Mouse (Mus musculus) forebrain, embryonic 16.5 days (tissue): ENCODE data around the gene Vmn1r1. TPM values are rescaled to one million over a fixed set of nuclear protein-coding genes. Genes with fewer than 3 reads are reported as not detected.

Experiments
- ATAC-seq: fragments of 200-750 bp; cut with Nextera tagmentation; 2 replicates; pipeline ENCODE4 v1.8.0; 2017; ENCODE audit warnings: mild to moderate bottlenecking, moderate library complexity
- H3K27ac ChIP-seq: fragments of 300-500 bp; sonication (generic); 2 replicates; pipeline ENCODE4 v1.5.1; 2014; ENCODE audit warnings: low read length, control low read depth
- H3K27me3 ChIP-seq: fragments of 300-500 bp; sonication (generic); replicated peaks from 2 replicates; pipeline ENCODE4 v1.6.1; 2014; ENCODE audit warnings: low read length; ENCODE audit not compliant: control insufficient read depth, insufficient read depth
- H3K36me3 ChIP-seq: fragments of 300-500 bp; sonication (generic); 2 replicates; pipeline ENCODE4 v1.6.1; 2014; ENCODE audit not compliant: control insufficient read depth, insufficient read depth
- H3K4me1 ChIP-seq: fragments of 300-500 bp; sonication (generic); replicated peaks from 2 replicates; pipeline ENCODE4 v1.6.1; 2014; ENCODE audit warnings: low read length; ENCODE audit not compliant: control insufficient read depth, insufficient read depth
- H3K4me2 ChIP-seq: fragments of 300-500 bp; sonication (generic); 2 replicates; pipeline ENCODE4 v1.6.1; 2014; ENCODE audit warnings: mild to moderate bottlenecking, low read length, control low read depth
- H3K4me3 ChIP-seq: fragments of 300-500 bp; sonication (generic); replicated peaks from 2 replicates; pipeline ENCODE4 v1.5.1; 2014; ENCODE audit warnings: mild to moderate bottlenecking, low read length, control low read depth
- H3K9ac ChIP-seq: fragments of 300-500 bp; sonication (generic); replicated peaks from 2 replicates; pipeline ENCODE4 v1.6.1; 2014; ENCODE audit warnings: low read depth, low read length, control low read depth
- H3K9me3 ChIP-seq: fragments of 300-500 bp; sonication (generic); 2 replicates; pipeline ENCODE4 v1.6.1; 2016; ENCODE audit warnings: low read length; ENCODE audit not compliant: control insufficient read depth
- WGBS: fragments of 180-500 bp; shearing (Covaris S2); extraction: QIAGEN DNeasy Blood & Tissue Kit; methylation state at CpG from one replicate; pipeline ENCODE4 v1.1.7; 2014; 5-methylcytosine and 5-hydroxymethylcytosine counted together
- polyA plus RNA-seq: library from polyadenylated mRNA; unstranded; fragments of >200 nt; fragmentation: Nextera tagmentation; extraction: Ambion mirVana; gene quantifications from 2 replicates; pipeline ENCODE4 v1.2.1, GENCODE M21; 2015

Gene Vmn1r1
- polyA plus RNA-seq, 1 experiment from 2014 or later: not detected

GRCm38 (mm10) chr1:182139937-182140336, 24.3 kb downstream of the Vmn1r1 start:
- Histone ChIP-seq H3K4me1 (no peaks in the 10 kb centered on the region; the same call in 1 of the 2 replicates), H3K4me3 (no peak overlapping the region), H3K4me2 (no peak overlapping the region), H3K9ac (no peak overlapping the region), H3K9me3 (no peaks in the 10 kb centered on the region), H3K36me3 (no peaks in the 10 kb centered on the region), H3K27me3 (no peaks in the 10 kb centered on the region), H3K27ac (no peak overlapping the region)
- 39% methylated on average over 9 of the region's 9 CpGs for WGBS
- peak; percentile 33; the same call in 1 of the 2 replicates for ATAC-seq

GRCm38 (mm10) chr1:182138172-182138571, 26.1 kb downstream of the Vmn1r1 start:
- H3K27ac ChIP-seq: no peak overlapping the region
- H3K9me3 ChIP-seq: no peaks in the 10 kb centered on the region
- H3K4me2 ChIP-seq: no peak overlapping the region
- no peaks in the 10 kb centered on the region for H3K36me3 ChIP-seq
- no peak overlapping the region for H3K4me3 ChIP-seq
- H3K27me3 ChIP-seq: no peaks in the 10 kb centered on the region
- WGBS: 77% methylated on average over 8 of the region's 8 CpGs
- no peak overlapping the region for H3K9ac ChIP-seq
- ATAC-seq: no peak
- H3K4me1 ChIP-seq: no peaks in the 10 kb centered on the region; the same call in 1 of the 2 replicates

GRCm38 (mm10) chr1:182137204-182138125, 26.8 kb downstream of the Vmn1r1 start:
- no peaks in the 10 kb centered on the region for H3K9me3 ChIP-seq
- H3K9ac ChIP-seq: no peak overlapping the region
- no peaks in the 10 kb centered on the region; the same call in 1 of the 2 replicates for H3K4me1 ChIP-seq
- ATAC-seq: no peak
- no peaks in the 10 kb centered on the region for H3K27me3 ChIP-seq
- H3K4me3 ChIP-seq: no peak overlapping the region
- peaks cover 3% of the 10 kb centered on the region; the same call in 1 of the 2 replicates for H3K36me3 ChIP-seq
- WGBS: 71% methylated on average over 28 of the region's 28 CpGs
- H3K4me2 ChIP-seq: no peak overlapping the region
- no peak overlapping the region for H3K27ac ChIP-seq

- WGBS: 53% methylated on average over 2 of the region's 2 CpGs
- H3K4me1 ChIP-seq: peaks cover 12% of the 10 kb centered on the region
- no peak overlapping the region for H3K4me2 ChIP-seq
- no peak overlapping the region for H3K27ac ChIP-seq
- no peaks in the 10 kb centered on the region for H3K9me3 ChIP-seq
- ATAC-seq: no peak
- no peak overlapping the region for H3K4me3 ChIP-seq
- H3K36me3 ChIP-seq: peaks cover 6% of the 10 kb centered on the region; the same call in 1 of the 2 replicates
- H3K9ac ChIP-seq: no peak overlapping the region
- no peaks in the 10 kb centered on the region for H3K27me3 ChIP-seq
Observed at GRCm38 (mm10) chr1:182130830-182131229, 33.5 kb downstream of the Vmn1r1 start.

GRCm38 (mm10) chr1:182124924-182125368, 39.3 kb downstream of the Vmn1r1 start:
- Histone ChIP-seq H3K4me1 (peaks cover 21% of the 10 kb centered on the region), H3K27me3 (no peaks in the 10 kb centered on the region), H3K9ac (peak overlapping the region; percentile 72), H3K36me3 (no peaks in the 10 kb centered on the region; the same call in 1 of the 2 replicates), H3K4me2 (peak overlapping the region; percentile 77), H3K27ac (peak overlapping the region; percentile 71), H3K4me3 (peak overlapping the region; percentile 89), H3K9me3 (no peaks in the 10 kb centered on the region)
- under 1% methylated on average over 33 of the region's 33 CpGs for WGBS
- ATAC-seq: peak; percentile 97

GRCm38 (mm10) chr1:182124506-182124905, 39.8 kb downstream of the Vmn1r1 start, which contains the start of gene Srp9:
Gene Srp9, plus strand, starts transcription at chr1:182124737.
- peak within 1 kb of the TSS; percentile 71 for H3K27ac ChIP-seq
- peak within 1 kb of the TSS; percentile 77 for H3K4me2 ChIP-seq
- H3K4me1 ChIP-seq: peaks cover 21% of the 10 kb centered on the region
- peak within 1 kb of the TSS; percentile 89 for H3K4me3 ChIP-seq
- under 1% methylated on average over 35 of the region's 37 CpGs for WGBS
- no peaks in the 10 kb centered on the region for H3K27me3 ChIP-seq
- no peaks in the 10 kb centered on the region for H3K36me3 ChIP-seq
- peak within 1 kb of the TSS; percentile 72 for H3K9ac ChIP-seq
- H3K9me3 ChIP-seq: no peaks in the 10 kb centered on the region
- peak; percentile 99 for ATAC-seq

- 83% methylated on average over 4 of the region's 4 CpGs for WGBS
- H3K36me3 ChIP-seq: no peaks in the 10 kb centered on the region
- no peak overlapping the region for H3K4me3 ChIP-seq
- peaks cover 21% of the 10 kb centered on the region for H3K4me1 ChIP-seq
- ATAC-seq: no peak
- no peaks in the 10 kb centered on the region for H3K27me3 ChIP-seq
- H3K9me3 ChIP-seq: no peaks in the 10 kb centered on the region
- no peak overlapping the region for H3K9ac ChIP-seq
- H3K4me2 ChIP-seq: no peak overlapping the region
- H3K27ac ChIP-seq: no peak overlapping the region
Observed at GRCm38 (mm10) chr1:182122413-182122812, 41.9 kb downstream of the Vmn1r1 start.

- WGBS: 52% methylated on average over 7 of the region's 7 CpGs
- 0 out of 2 replicates have a peak, but pooled peaks have one; percentile 47 for ATAC-seq
Observed at GRCm38 (mm10) chr1:182115651-182116408, 48.5 kb downstream of the Vmn1r1 start.

GRCm38 (mm10) chr1:182115197-182115596, 49.1 kb downstream of the Vmn1r1 start:
- Histone ChIP-seq H3K36me3 (no peaks in the 10 kb centered on the region), H3K4me1 (peaks cover 15% of the 10 kb centered on the region), H3K4me2 (no peak overlapping the region), H3K4me3 (no peak overlapping the region), H3K9me3 (no peaks in the 10 kb centered on the region), H3K9ac (no peak overlapping the region), H3K27me3 (no peaks in the 10 kb centered on the region), H3K27ac (no peak overlapping the region)
- 16% methylated on average over 5 of the region's 5 CpGs for WGBS
- no peak for ATAC-seq

More at GRCm38 (mm10) chr1:182115651-182116408, 48.5 kb downstream of the Vmn1r1 start:
- Histone ChIP-seq H3K9me3 (no peaks in the 10 kb centered on the region), H3K27me3 (no peaks in the 10 kb centered on the region), H3K4me2 (no peak overlapping the region), H3K4me1 (peaks cover 12% of the 10 kb centered on the region), H3K4me3 (no peak overlapping the region), H3K27ac (no peak overlapping the region), H3K9ac (no peak overlapping the region), H3K36me3 (no peaks in the 10 kb centered on the region)
